Mouse (Mus musculus) heart, embryonic 13.5 days (tissue): Measurements from ENCODE around the gene Exoc3. TPM values are rescaled to one million over a fixed set of nuclear protein-coding genes. Genes with fewer than 3 reads are reported as not detected.

Experiments
- ATAC-seq: fragments of 200-750 bp; cut with Nextera tagmentation; 2 replicates; pipeline ENCODE4 v1.8.0; 2017; ENCODE audit warnings: moderate TSS enrichment; ENCODE audit not compliant: insufficient number of reproducible peaks, low FRiP score, low TSS enrichment; ENCODE audit errors: extremely low read depth
- H3K27ac ChIP-seq: fragments of 300-500 bp; sonication (generic); replicated peaks from 2 replicates; pipeline ENCODE4 v1.5.1; 2015; ENCODE audit warnings: moderate library complexity, mild to moderate bottlenecking, inconsistent platforms
- H3K27me3 ChIP-seq: fragments of 300-500 bp; sonication (generic); replicated peaks from 2 replicates; pipeline ENCODE4 v1.6.1; 2015; ENCODE audit warnings: mild to moderate bottlenecking, inconsistent platforms
- H3K36me3 ChIP-seq: fragments of 300-500 bp; sonication (generic); 2 replicates; pipeline ENCODE4 v1.6.1; 2015; ENCODE audit warnings: mild to moderate bottlenecking, inconsistent platforms
- H3K4me1 ChIP-seq: fragments of 300-500 bp; sonication (generic); 2 replicates; pipeline ENCODE4 v1.6.1; 2015; ENCODE audit warnings: inconsistent platforms
- H3K4me2 ChIP-seq: fragments of 300-500 bp; sonication (generic); 2 replicates; pipeline ENCODE4 v1.6.1; 2015; ENCODE audit warnings: inconsistent platforms, mild to moderate bottlenecking, moderate library complexity
- H3K4me3 ChIP-seq: fragments of 300-500 bp; sonication (generic); 2 replicates; pipeline ENCODE4 v1.5.1; 2015; ENCODE audit warnings: moderate library complexity, mild to moderate bottlenecking, inconsistent platforms
- H3K9ac ChIP-seq: fragments of 300-500 bp; sonication (generic); 2 replicates; pipeline ENCODE4 v1.6.1; 2015; ENCODE audit warnings: inconsistent platforms, mild to moderate bottlenecking, moderate library complexity
- H3K9me3 ChIP-seq: fragments of 300-500 bp; sonication (generic); 2 replicates; pipeline ENCODE4 v1.6.1; 2016; ENCODE audit warnings: inconsistent platforms
- WGBS: fragments of 180-500 bp; shearing (Covaris S2); methylation state at CpG from one replicate; pipeline ENCODE4 v1.1.7; 2015; ENCODE audit warnings: mixed read lengths; 5-methylcytosine and 5-hydroxymethylcytosine counted together
- polyA plus RNA-seq: library from polyadenylated mRNA; unstranded; fragments of >200 nt; fragmentation: Nextera tagmentation; extraction: Ambion mirVana; gene quantifications from 2 replicates; pipeline ENCODE4 v1.2.1, GENCODE M21; 2015

The Exoc3 gene
- polyA plus RNA-seq: 46.9 and 56.7 TPM in 2 replicates

GRCm38 (mm10) chr13:74208317-74208985 lies at the start of gene Exoc3:
TSS of gene Exoc3 (minus strand) at chr13:74208732.
- Histone ChIP-seq H3K4me2 (peak within 1 kb of the TSS; percentile 85), H3K9ac (peak within 1 kb of the TSS; percentile 90), H3K4me1 (peaks cover 20% of the 10 kb centered on the region), H3K27ac (peak within 1 kb of the TSS; percentile 97), H3K4me3 (peak within 1 kb of the TSS; percentile 75), H3K36me3 (peaks cover 29% of the 10 kb centered on the region), H3K9me3 (no peaks in the 10 kb centered on the region), H3K27me3 (peaks cover 15% of the 10 kb centered on the region)
- WGBS: under 1% methylated on average over 39 of the region's 39 CpGs
- ATAC-seq: peak; percentile 88

DNA sequence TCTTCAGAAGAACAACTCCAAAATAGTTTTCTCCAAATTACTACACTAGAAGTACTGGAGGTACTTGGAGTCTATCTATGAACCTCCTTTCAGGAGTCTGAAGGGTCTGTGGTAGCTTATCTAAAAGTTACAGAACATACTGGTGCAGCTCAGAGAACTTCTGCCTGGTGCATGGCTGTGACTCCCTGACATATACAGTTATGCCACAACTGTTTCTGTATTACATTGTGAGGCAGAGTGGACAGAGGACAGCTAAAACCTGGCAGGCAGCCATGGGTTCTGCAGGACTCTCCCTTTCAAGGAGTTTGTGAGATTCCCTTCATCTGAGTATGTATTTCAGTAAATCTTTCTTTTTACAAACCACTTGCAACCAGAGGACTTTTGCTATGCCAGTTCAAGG lies 38.0 kb upstream of the Exoc3 start:
- peaks cover 18% of the 10 kb centered on the region for H3K4me1 ChIP-seq
- no peaks in the 10 kb centered on the region for H3K36me3 ChIP-seq
- H3K27me3 ChIP-seq: peaks cover 4% of the 10 kb centered on the region; the same call in 1 of the 2 replicates
- H3K9ac ChIP-seq: no peak overlapping the region
- H3K4me3 ChIP-seq: no peak overlapping the region
- no peak overlapping the region for H3K4me2 ChIP-seq
- no peak for ATAC-seq
- no peaks in the 10 kb centered on the region for H3K9me3 ChIP-seq
- H3K27ac ChIP-seq: no peak overlapping the region

DNA sequence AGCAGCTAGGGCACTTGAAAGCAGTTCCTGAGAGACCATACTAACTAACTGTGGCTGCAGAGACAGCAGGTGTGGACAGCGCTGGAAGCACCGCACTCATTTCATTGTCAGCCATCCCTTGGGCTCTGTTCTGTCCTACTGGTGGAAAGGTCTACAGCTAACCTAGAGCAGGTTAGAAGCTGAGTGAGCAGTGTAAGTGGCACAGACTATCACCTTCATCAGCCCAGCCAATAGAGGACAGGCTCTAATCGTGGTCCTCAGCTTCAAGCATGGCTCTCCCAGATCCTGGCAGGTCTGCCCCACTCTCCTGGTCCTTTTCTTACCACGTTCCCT lies 37.3 kb upstream of the Exoc3 start:
- Histone ChIP-seq H3K4me3 (peak overlapping the region; percentile 27), H3K4me2 (peak overlapping the region; percentile 62), H3K27me3 (peaks cover 4% of the 10 kb centered on the region; the same call in 1 of the 2 replicates), H3K4me1 (peaks cover 18% of the 10 kb centered on the region), H3K9ac (peak overlapping the region; percentile 37; the same call in 1 of the 2 replicates), H3K27ac (peak overlapping the region; percentile 13; the same call in 1 of the 2 replicates), H3K9me3 (no peaks in the 10 kb centered on the region), H3K36me3 (no peaks in the 10 kb centered on the region)
- WGBS: 58% methylated on average over 4 of the region's 4 CpGs
- ATAC-seq: peak; percentile 42; the same call in 1 of the 2 replicates

GRCm38 (mm10) chr13:74245214-74245898 lies 36.8 kb upstream of the Exoc3 start:
- Histone ChIP-seq H3K27ac (peak overlapping the region; percentile 13; the same call in 1 of the 2 replicates), H3K4me3 (peak overlapping the region; percentile 27), H3K9ac (peak overlapping the region; percentile 37; the same call in 1 of the 2 replicates), H3K4me1 (peaks cover 18% of the 10 kb centered on the region), H3K27me3 (peaks cover 4% of the 10 kb centered on the region; the same call in 1 of the 2 replicates), H3K4me2 (peak overlapping the region; percentile 62), H3K36me3 (no peaks in the 10 kb centered on the region), H3K9me3 (no peaks in the 10 kb centered on the region)
- WGBS: 21% methylated on average over 17 of the region's 17 CpGs
- peak; percentile 46; the same call in 1 of the 2 replicates for ATAC-seq

DNA sequence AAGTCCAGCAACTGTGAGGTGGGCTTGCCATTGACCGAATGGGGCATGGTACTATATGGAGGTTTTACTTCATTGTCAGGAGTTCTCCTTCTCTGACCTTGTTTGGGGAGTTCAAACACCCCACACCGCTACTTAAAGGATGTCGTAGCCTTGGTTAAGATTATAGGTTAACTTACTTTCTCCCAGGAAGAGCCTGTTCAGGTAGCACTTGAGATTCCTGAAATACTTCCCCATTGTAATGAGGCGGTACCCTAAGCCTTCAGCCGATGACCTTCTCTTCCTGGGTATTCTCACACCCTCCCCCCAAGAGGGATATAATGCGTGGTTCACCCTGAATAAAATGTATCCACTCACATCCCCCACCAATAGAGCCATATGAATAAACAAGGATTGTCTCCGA lies 29.0 kb upstream of the Exoc3 start:
- WGBS: 53% methylated on average over 7 of the region's 7 CpGs
- Histone ChIP-seq H3K4me3 (no peak overlapping the region), H3K9me3 (no peaks in the 10 kb centered on the region), H3K27ac (no peak overlapping the region), H3K9ac (no peak overlapping the region), H3K4me1 (no peaks in the 10 kb centered on the region), H3K27me3 (peaks cover 7% of the 10 kb centered on the region; the same call in 1 of the 2 replicates), H3K36me3 (no peaks in the 10 kb centered on the region), H3K4me2 (no peak overlapping the region)
- no peak for ATAC-seq

GRCm38 (mm10) chr13:74220659-74221058 lies 12.1 kb upstream of the Exoc3 start:
- WGBS: 30% methylated on average over 1 of the region's 1 CpGs

GRCm38 (mm10) chr13:74218441-74218840 lies 9.9 kb upstream of the Exoc3 start:
- 55% methylated on average over 3 of the region's 3 CpGs for whole genome bisulfite sequencing
- no peaks in the 10 kb centered on the region for H3K36me3 ChIP-seq
- ATAC-seq: no peak
- H3K27ac ChIP-seq: no peak overlapping the region
- no peaks in the 10 kb centered on the region for H3K9me3 ChIP-seq
- H3K9ac ChIP-seq: no peak overlapping the region
- H3K4me2 ChIP-seq: no peak overlapping the region
- peaks cover 17% of the 10 kb centered on the region; the same call in 1 of the 2 replicates for H3K27me3 ChIP-seq
- no peak overlapping the region for H3K4me3 ChIP-seq
- no peaks in the 10 kb centered on the region for H3K4me1 ChIP-seq

More at GRCm38 (mm10) chr13:74220659-74221058, 12.1 kb upstream of the Exoc3 start:
- no peaks in the 10 kb centered on the region for H3K36me3 ChIP-seq
- no peak for ATAC-seq
- no peak overlapping the region for H3K4me2 ChIP-seq
- H3K27me3 ChIP-seq: peaks cover 5% of the 10 kb centered on the region; the same call in 1 of the 2 replicates
- no peak overlapping the region for H3K4me3 ChIP-seq
- no peak overlapping the region for H3K27ac ChIP-seq
- H3K9me3 ChIP-seq: no peaks in the 10 kb centered on the region
- H3K9ac ChIP-seq: no peak overlapping the region
- H3K4me1 ChIP-seq: no peaks in the 10 kb centered on the region

- H3K4me3 ChIP-seq: peak overlapping the region; percentile 75
- peaks cover 23% of the 10 kb centered on the region for H3K36me3 ChIP-seq
- H3K4me2 ChIP-seq: peak overlapping the region; percentile 85
- H3K9ac ChIP-seq: peak overlapping the region; percentile 90
- peaks cover 20% of the 10 kb centered on the region for H3K4me1 ChIP-seq
- no peaks in the 10 kb centered on the region for H3K9me3 ChIP-seq
- peaks cover 19% of the 10 kb centered on the region for H3K27me3 ChIP-seq
- H3K27ac ChIP-seq: peak overlapping the region; percentile 97
- 0 out of 2 replicates have a peak, but pooled peaks have one; percentile 9 for ATAC-seq
- WGBS: 19% methylated on average over 12 of the region's 12 CpGs
These were observed 434 bp upstream of the Exoc3 start for GRCm38 (mm10) chr13:74208986-74209345.

DNA sequence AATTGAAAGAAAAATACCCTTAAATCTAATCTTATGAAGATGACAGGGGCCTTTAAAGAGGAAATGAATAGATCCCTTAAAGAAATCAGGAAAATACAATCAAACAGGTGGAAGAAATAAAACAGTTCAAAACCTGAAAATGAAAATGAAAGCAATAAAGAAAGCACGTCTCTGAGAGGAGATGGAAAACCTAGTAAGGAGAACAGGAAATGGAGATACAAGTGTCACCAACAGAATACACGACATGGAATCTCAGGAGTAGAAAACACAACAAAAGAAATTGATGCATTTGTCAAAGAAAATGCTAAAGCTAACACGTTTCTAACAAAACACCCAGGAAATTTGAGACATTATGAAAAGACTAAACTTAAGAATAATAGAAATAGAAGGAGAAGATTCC lies 12.1 kb downstream of the Exoc3 start:
- Histone ChIP-seq H3K4me3 (no peak overlapping the region), H3K27ac (no peak overlapping the region), H3K4me1 (no peaks in the 10 kb centered on the region), H3K9ac (no peak overlapping the region), H3K9me3 (no peaks in the 10 kb centered on the region), H3K4me2 (no peak overlapping the region), H3K36me3 (peaks cover 63% of the 10 kb centered on the region), H3K27me3 (no peaks in the 10 kb centered on the region)
- ATAC-seq: no peak
- WGBS: 70% methylated on average over 3 of the region's 3 CpGs

DNA sequence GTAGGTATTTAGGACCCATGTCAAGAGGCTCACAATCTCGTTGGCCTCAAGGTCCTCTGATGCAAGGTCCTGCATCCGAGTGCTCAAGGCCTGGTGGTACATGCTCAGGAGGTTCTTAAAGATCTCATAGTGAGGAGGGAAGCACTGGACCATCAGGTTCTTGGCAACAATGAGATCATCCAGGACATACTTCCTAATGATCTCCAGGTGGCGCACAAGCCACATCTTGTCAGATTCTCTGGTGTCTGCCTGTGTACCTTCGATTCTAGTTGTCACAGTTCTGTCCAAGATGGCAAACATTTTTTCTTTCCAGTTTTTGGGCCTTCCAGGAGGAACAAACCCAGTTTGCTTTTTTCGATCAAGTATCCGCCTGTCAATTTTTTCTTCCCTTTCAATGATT lies 15.9 kb downstream of the Exoc3 start:
- Histone ChIP-seq H3K27ac (no peak overlapping the region), H3K9ac (no peak overlapping the region), H3K4me1 (no peaks in the 10 kb centered on the region), H3K4me3 (no peak overlapping the region), H3K4me2 (no peak overlapping the region), H3K27me3 (no peaks in the 10 kb centered on the region), H3K9me3 (no peaks in the 10 kb centered on the region), H3K36me3 (peaks cover 78% of the 10 kb centered on the region)
- 81% methylated on average over 6 of the region's 6 CpGs for WGBS
- no peak for ATAC-seq

DNA sequence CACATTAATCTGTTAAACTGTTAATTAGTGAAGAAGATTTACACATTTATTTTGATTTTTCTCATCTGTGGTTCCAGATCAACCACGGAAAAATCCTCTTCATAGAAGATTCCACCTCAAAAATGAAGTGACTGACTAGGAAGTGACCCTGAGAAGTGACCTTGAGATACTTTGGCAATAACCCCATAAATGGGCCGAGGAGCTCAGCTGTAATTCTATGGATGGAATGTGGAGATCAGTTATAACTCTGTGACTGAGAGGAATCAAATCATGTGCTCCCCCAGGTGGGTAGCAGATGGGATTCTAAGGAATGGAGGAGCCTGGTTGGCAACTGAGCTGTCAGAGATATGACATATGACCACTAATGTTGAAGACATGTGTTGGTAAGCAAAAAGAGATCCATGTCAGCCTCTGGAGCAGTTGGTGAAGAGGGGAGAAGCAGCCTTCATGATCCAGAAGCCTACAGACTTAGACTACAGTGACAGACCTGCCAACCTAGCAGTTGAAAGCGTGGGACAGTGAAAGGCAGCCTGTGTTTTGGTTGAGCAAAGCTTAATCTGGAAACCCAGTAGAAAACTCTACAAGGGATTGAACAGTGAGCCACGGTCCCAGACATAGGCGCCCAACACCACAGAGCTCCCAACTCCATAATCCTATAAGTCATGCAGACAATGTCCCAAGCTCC lies 25.4 kb downstream of the Exoc3 start:
- H3K9me3 ChIP-seq: no peaks in the 10 kb centered on the region
- no peaks in the 10 kb centered on the region for H3K4me1 ChIP-seq
- no peak overlapping the region for H3K27ac ChIP-seq
- no peak overlapping the region for H3K4me3 ChIP-seq
- H3K27me3 ChIP-seq: no peaks in the 10 kb centered on the region
- no peak for ATAC-seq
- WGBS: 87% methylated on average over 5 of the region's 5 CpGs
- no peak overlapping the region for H3K4me2 ChIP-seq
- peaks cover 77% of the 10 kb centered on the region for H3K36me3 ChIP-seq
- no peak overlapping the region for H3K9ac ChIP-seq
